In genomic region chr6:100700774-100701173, GRCm38 (mm10) we compare ENCODE assay signal across 25 mouse cellular contexts. TPM values are rescaled to one million over a fixed set of nuclear protein-coding genes. Genes with fewer than 3 reads are reported as not detected.
DNase-seq lines count a peak whose midpoint lies in the region; ATAC-seq and TF ChIP-seq lines count a peak whose summit lies in the region.
"Had no signal": no experiment of that assay in that cellular context is flagged by ENCODE, and none has a peak within 500 bp of the region (broad histone marks: within the 10 kb centered on the region; RNA-seq: fewer than 3 reads in every experiment).

No protein-coding gene starts in this region.

- no peak for TF ChIP-seq CTCF in hindbrain, postnatal 0 days (IDR thresholded peaks at IDR 0.05; ENCODE audit: low read depth)
- TF ChIP-seq CTCF in midbrain, postnatal 0 days (IDR thresholded peaks at IDR 0.05) = no peak

- H3K4me2 ChIP-seq in hindbrain, postnatal 0 days (ENCODE audit: low read depth, low read length) = no peak overlapping the region
- no peak overlapping the region for H3K4me2 ChIP-seq in hindbrain, embryonic 13.5 days
- H3K4me2 ChIP-seq in midbrain, postnatal 0 days (ENCODE audit: low read depth, low read length, poor library complexity, severe bottlenecking) = no peak overlapping the region
- H3K4me2 ChIP-seq: embryonic facial prominence, embryonic 13.5 days; heart, embryonic 15.5 days; lung, embryonic 15.5 days; midbrain, embryonic 11.5 days had no signal

- no peak for ATAC-seq in cerebellum, adult (ENCODE audit: insufficient number of reproducible peaks, low FRiP score, low TSS enrichment)
- ATAC-seq in hindbrain, postnatal 0 days = no peak
- ATAC-seq in hindbrain, embryonic 13.5 days (ENCODE audit: low FRiP score) = no peak
- no peak for ATAC-seq in midbrain, postnatal 0 days (ENCODE audit: low FRiP score)
- ATAC-seq: CD4-positive, CD25-positive, alpha-beta regulatory T cell, adult 4 months; forebrain, embryonic 16.5 days had no signal

- H3K9me3 ChIP-seq in hindbrain, postnatal 0 days (ENCODE audit: low read length) = no peaks in the 10 kb centered on the region
- no peaks in the 10 kb centered on the region for H3K9me3 ChIP-seq in hindbrain, embryonic 13.5 days
- H3K9me3 ChIP-seq in midbrain, postnatal 0 days (ENCODE audit: low read length) = no peaks in the 10 kb centered on the region
- no peaks in the 10 kb centered on the region for H3K9me3 ChIP-seq in midbrain, embryonic 10.5 days (replicated peaks)
- H3K9me3 ChIP-seq: embryonic facial prominence, embryonic 13.5 days; heart, embryonic 15.5 days; lung, embryonic 15.5 days had no signal

- 40% methylated on average over 5 of the region's 5 CpGs for WGBS in hindbrain, postnatal 0 days
- 69% methylated on average over 5 of the region's 5 CpGs for WGBS in hindbrain, embryonic 13.5 days
- WGBS in midbrain, postnatal 0 days = 76% methylated on average over 5 of the region's 5 CpGs
- 73% methylated on average over 5 of the region's 5 CpGs for WGBS in midbrain, embryonic 10.5 days

- H3K9ac ChIP-seq in hindbrain, postnatal 0 days (replicated peaks; ENCODE audit: low read length) = no peak overlapping the region
- no peak overlapping the region for H3K9ac ChIP-seq in hindbrain, embryonic 13.5 days
- no peak overlapping the region for H3K9ac ChIP-seq in midbrain, postnatal 0 days (replicated peaks; ENCODE audit: low read length, poor library complexity, severe bottlenecking)
- H3K9ac ChIP-seq: embryonic facial prominence, embryonic 13.5 days; heart, embryonic 15.5 days; liver, embryonic 14.5 days; lung, embryonic 15.5 days had no signal

- no peak overlapping the region for H3K27ac ChIP-seq in hindbrain, postnatal 0 days
- H3K27ac ChIP-seq in hindbrain, embryonic 13.5 days = no peak overlapping the region
- no peak overlapping the region for H3K27ac ChIP-seq in midbrain, postnatal 0 days (ENCODE audit: low read depth, low read length)
- H3K27ac ChIP-seq in midbrain, embryonic 10.5 days (replicated peaks) = no peak overlapping the region
- H3K27ac ChIP-seq: embryonic facial prominence, embryonic 13.5 days; heart, embryonic 15.5 days; liver, embryonic 14.5 days; lung, embryonic 15.5 days had no signal

- 0 out of 2 replicates have a peak, but pooled peaks cover 6% of the 10 kb centered on the region for H3K4me1 ChIP-seq in hindbrain, postnatal 0 days (ENCODE audit: insufficient read depth, low read length)
- H3K4me1 ChIP-seq in hindbrain, embryonic 13.5 days (replicated peaks) = peaks cover 14% of the 10 kb centered on the region
- no peaks in the 10 kb centered on the region; the same call in 1 of the 2 replicates for H3K4me1 ChIP-seq in midbrain, postnatal 0 days (ENCODE audit: insufficient read depth, low read length)
- peaks cover 18% of the 10 kb centered on the region for H3K4me1 ChIP-seq in midbrain, embryonic 10.5 days

- H3K4me3 ChIP-seq in hindbrain, postnatal 0 days (ENCODE audit: low read length) = no peak overlapping the region
- no peak overlapping the region for H3K4me3 ChIP-seq in hindbrain, embryonic 13.5 days
- H3K4me3 ChIP-seq in midbrain, postnatal 0 days (ENCODE audit: low read depth, low read length) = no peak overlapping the region
- H3K4me3 ChIP-seq in midbrain, embryonic 10.5 days = no peak overlapping the region
- H3K4me3 ChIP-seq: embryonic facial prominence, embryonic 13.5 days; heart, embryonic 15.5 days; lung, embryonic 15.5 days had no signal

- peak; percentile 9 for DNase-seq in cerebellum, adult 11-12 months
- DNase-seq in hindbrain, postnatal 0 days (ENCODE audit: low spot score) = peak; percentile 41
- peak; percentile 42 for DNase-seq in midbrain, postnatal 0 days (ENCODE audit: low spot score)
- DNase-seq in midbrain, embryonic 10.5 days (ENCODE audit: low spot score) = no peak
- peak; percentile 14 to 42 for DNase-seq in layer of hippocampus, postnatal 36 days
- no peak for DNase-seq in embryo, embryonic 9.5 days (ENCODE audit: extremely low spot score)
- DNase-seq: adrenal gland, postnatal 14 days; heart, adult 18-20 months; kidney, adult 2 months; kidney, postnatal 25 days; lung, postnatal 4 days; right cerebral cortex, postnatal 14 days; thymus, adult 18-20 months; thymus, postnatal 4 days had no signal

- no peaks in the 10 kb centered on the region for H3K36me3 ChIP-seq in hindbrain, postnatal 0 days (ENCODE audit: insufficient read depth, low read length)
- no peaks in the 10 kb centered on the region for H3K36me3 ChIP-seq in hindbrain, embryonic 13.5 days
- H3K36me3 ChIP-seq in midbrain, postnatal 0 days (ENCODE audit: insufficient read depth, low read length) = no peaks in the 10 kb centered on the region
- H3K36me3 ChIP-seq in midbrain, embryonic 10.5 days = no peaks in the 10 kb centered on the region
- H3K36me3 ChIP-seq: embryonic facial prominence, embryonic 13.5 days; heart, embryonic 15.5 days; lung, embryonic 15.5 days had no signal

- peaks cover 4% of the 10 kb centered on the region; the same call in 1 of the 2 replicates for H3K27me3 ChIP-seq in hindbrain, postnatal 0 days (ENCODE audit: insufficient read depth, low read length)
- H3K27me3 ChIP-seq in hindbrain, embryonic 13.5 days = peaks cover 29% of the 10 kb centered on the region
- H3K27me3 ChIP-seq in midbrain, postnatal 0 days (ENCODE audit: insufficient read depth, low read length) = peaks cover 17% of the 10 kb centered on the region; the same call in 1 of the 2 replicates
- peaks cover 40% of the 10 kb centered on the region for H3K27me3 ChIP-seq in midbrain, embryonic 10.5 days (ENCODE audit: low read depth, poor library complexity, severe bottlenecking)
- H3K27me3 ChIP-seq: embryonic facial prominence, embryonic 13.5 days had no signal

RNA-seq across cellular contexts. Expression of gene Gxylt2, which starts 3.8 kb away (rescaled TPM):
- 1.9 and 2.5 TPM in 2 replicates for total RNA-seq in hindbrain, postnatal 0 days (2014; rRNA removed)
- 2.4 and 2.7 TPM in 2 replicates for polyA plus RNA-seq in hindbrain, postnatal 0 days (2015; fragmentation: Nextera tagmentation; extraction: Ambion mirVana)
- 2.2 TPM in 2 replicates for polyA plus RNA-seq in hindbrain, embryonic 13.5 days (2015; fragmentation: Nextera tagmentation; extraction: Ambion mirVana)
- total RNA-seq in midbrain, postnatal 0 days (2014; rRNA removed) = 3.1 and 3.2 TPM in 2 replicates
- 1.8 and 2.0 TPM in 2 replicates for polyA plus RNA-seq in midbrain, postnatal 0 days (2015; fragmentation: Nextera tagmentation; extraction: Ambion mirVana)
- 1.4 and 2.4 TPM in 2 replicates for polyA plus RNA-seq in midbrain, embryonic 10.5 days (2016; fragmentation: Nextera tagmentation; extraction: Ambion mirVana)
- 1 to 10 TPM; 1.7 to 2.1 TPM for total RNA-seq in layer of hippocampus, postnatal 36 days (2021)
- total RNA-seq: hematopoietic stem cell, adult 5-6 weeks; monocyte, adult 5-6 weeks had no signal

RNA-seq across cellular contexts. Expression of gene Shq1, which starts 29.8 kb away (rescaled TPM):
- 4.1 and 8.1 TPM in 2 replicates for total RNA-seq in hindbrain, postnatal 0 days (2014; rRNA removed)
- 4.3 and 5.1 TPM in 2 replicates for polyA plus RNA-seq in hindbrain, postnatal 0 days (2015; fragmentation: Nextera tagmentation; extraction: Ambion mirVana)
- 10.7 and 10.9 TPM in 2 replicates for polyA plus RNA-seq in hindbrain, embryonic 13.5 days (2015; fragmentation: Nextera tagmentation; extraction: Ambion mirVana)
- total RNA-seq in midbrain, postnatal 0 days (2014; rRNA removed) = 4.3 and 5.6 TPM in 2 replicates
- polyA plus RNA-seq in midbrain, postnatal 0 days (2015; fragmentation: Nextera tagmentation; extraction: Ambion mirVana) = 3.7 and 5.6 TPM in 2 replicates
- 21.7 and 25.6 TPM in 2 replicates for polyA plus RNA-seq in midbrain, embryonic 10.5 days (2016; fragmentation: Nextera tagmentation; extraction: Ambion mirVana)
- 1 to 10 TPM; 5.8 to 7.4 TPM for total RNA-seq in layer of hippocampus, postnatal 36 days (2021)

Comparison
In these comparisons a context has a peak if more than half of its experiments do, and no peak if none do; other contexts are left out.
1. DNase-seq: peak in cerebellum, adult 11-12 months (single experiment), hindbrain, postnatal 0 days (single experiment), midbrain, postnatal 0 days (single experiment) and layer of hippocampus, postnatal 36 days (2 of 2); none in midbrain, embryonic 10.5 days (single experiment) and embryo, embryonic 9.5 days (single experiment).